Mouse (Mus musculus): ENCODE data around the gene Dmrta2.

The Dmrta2 gene

GRCm38 (mm10) chr4:109984496-109985423 lies 6.9 kb downstream of the Dmrta2 start:
- TF ChIP-seq GATA4 (IDR thresholded peaks at IDR 0.05; ENCODE audit: insufficient replicate concordance, low read length): no peak

- no peak for TF ChIP-seq GATA4 (IDR thresholded peaks at IDR 0.05; ENCODE audit: insufficient replicate concordance, low read length)
Observed at GRCm38 (mm10) chr4:109985424-109986172, 7.7 kb downstream of the Dmrta2 start.

- no peak for TF ChIP-seq GATA4 (IDR thresholded peaks at IDR 0.05; ENCODE audit: insufficient replicate concordance, low read length)
Observed at GRCm38 (mm10) chr4:109986301-109986700, 8.4 kb downstream of the Dmrta2 start.

- no peak for TF ChIP-seq GATA4 (IDR thresholded peaks at IDR 0.05; ENCODE audit: insufficient replicate concordance, low read length)
Observed at GRCm38 (mm10) chr4:109986748-109987355, 9.0 kb downstream of the Dmrta2 start.

- no peak for TF ChIP-seq GATA4 (IDR thresholded peaks at IDR 0.05; ENCODE audit: insufficient replicate concordance, low read length)
Observed at GRCm38 (mm10) chr4:109987560-109988362, 9.9 kb downstream of the Dmrta2 start.

GRCm38 (mm10) chr4:109988411-109988810 lies 10.6 kb downstream of the Dmrta2 start:
- TF ChIP-seq GATA4 (IDR thresholded peaks at IDR 0.05; ENCODE audit: insufficient replicate concordance, low read length): no peak

GRCm38 (mm10) chr4:109989213-109989612 lies 11.4 kb downstream of the Dmrta2 start:
- no peak for TF ChIP-seq GATA4 (IDR thresholded peaks at IDR 0.05; ENCODE audit: insufficient replicate concordance, low read length)

- TF ChIP-seq GATA4 (IDR thresholded peaks at IDR 0.05; ENCODE audit: insufficient replicate concordance, low read length): no peak
Observed at GRCm38 (mm10) chr4:110006044-110006443, 28.2 kb downstream of the Dmrta2 start.

- TF ChIP-seq GATA4 (IDR thresholded peaks at IDR 0.05; ENCODE audit: insufficient replicate concordance, low read length): no peak
Observed at GRCm38 (mm10) chr4:110019145-110019544, 41.3 kb downstream of the Dmrta2 start.

GRCm38 (mm10) chr4:110020255-110020654 lies 42.4 kb downstream of the Dmrta2 start:
- TF ChIP-seq GATA4 (IDR thresholded peaks at IDR 0.05; ENCODE audit: insufficient replicate concordance, low read length): no peak

GRCm38 (mm10) chr4:110021956-110022625 lies 44.2 kb downstream of the Dmrta2 start:
- TF ChIP-seq GATA4 (IDR thresholded peaks at IDR 0.05; ENCODE audit: insufficient replicate concordance, low read length): no peak

- TF ChIP-seq GATA4 (IDR thresholded peaks at IDR 0.05; ENCODE audit: insufficient replicate concordance, low read length): no peak
Observed at GRCm38 (mm10) chr4:110028461-110029188, 50.8 kb downstream of the Dmrta2 start.

- TF ChIP-seq GATA4 (IDR thresholded peaks at IDR 0.05; ENCODE audit: insufficient replicate concordance, low read length): no peak
Observed at GRCm38 (mm10) chr4:110029446-110029845, 51.6 kb downstream of the Dmrta2 start.

Data from liver, adult (tissue).